Mouse (Mus musculus): Measurements from ENCODE around the gene Dgat2. TPM values are rescaled to one million over a fixed set of nuclear protein-coding genes. Genes with fewer than 3 reads are reported as not detected.

Dgat2 gene
- polyA plus RNA-seq, 1 experiment from 2014 or later = 12.6 TPM

- 85% methylated on average over 5 of the region's 5 CpGs for WGBS
- no peak overlapping the region for H3K27ac ChIP-seq
- no peaks in the 10 kb centered on the region for H3K9me3 ChIP-seq
- no peak overlapping the region for H3K4me3 ChIP-seq
- peaks cover 20% of the 10 kb centered on the region for H3K27me3 ChIP-seq
- peaks cover 7% of the 10 kb centered on the region for H3K4me1 ChIP-seq (replicated peaks)
- H3K36me3 ChIP-seq = no peaks in the 10 kb centered on the region
- ATAC-seq (ENCODE audit: low FRiP score) = no peak
- no peak overlapping the region for H3K9ac ChIP-seq
- H3K4me2 ChIP-seq = no peak overlapping the region
These were observed 4.9 kb upstream of the Dgat2 start for GRCm38 (mm10) chr7:99187451-99187850.

DNA sequence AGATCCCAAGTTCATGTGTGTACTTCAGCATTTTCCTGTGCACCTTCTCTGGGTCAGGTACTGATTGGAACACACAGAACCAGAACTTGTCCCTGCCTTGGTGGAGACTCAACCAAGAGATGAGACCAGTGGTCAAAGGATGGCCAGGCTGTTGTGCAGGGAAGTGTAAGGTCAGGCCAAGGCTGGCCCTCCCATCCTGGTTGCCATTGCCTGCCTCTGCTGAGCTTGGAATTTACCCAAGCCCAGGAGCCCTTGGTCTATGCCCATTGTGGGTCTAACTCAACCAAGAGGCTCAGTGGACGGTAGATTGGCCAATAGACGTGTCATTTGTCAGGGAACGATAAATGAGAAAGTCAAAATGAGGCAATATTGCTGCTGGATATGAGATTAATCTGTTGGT, 2.9 kb upstream of the Dgat2 start:
- Histone ChIP-seq H3K4me1 (replicated peaks) (peaks cover 22% of the 10 kb centered on the region), H3K27ac (no peak overlapping the region), H3K4me3 (no peak overlapping the region), H3K27me3 (peaks cover 28% of the 10 kb centered on the region), H3K9me3 (no peaks in the 10 kb centered on the region), H3K4me2 (no peak overlapping the region), H3K9ac (no peak overlapping the region), H3K36me3 (no peaks in the 10 kb centered on the region)
- whole genome bisulfite sequencing = 88% methylated on average over 3 of the region's 3 CpGs
- no peak for ATAC-seq (ENCODE audit: low FRiP score)

GRCm38 (mm10) chr7:99183751-99184150, 1.2 kb upstream of the Dgat2 start:
- Histone ChIP-seq H3K9ac (no peak overlapping the region), H3K4me1 (replicated peaks) (peaks cover 22% of the 10 kb centered on the region), H3K27me3 (peaks cover 28% of the 10 kb centered on the region), H3K9me3 (no peaks in the 10 kb centered on the region), H3K27ac (no peak overlapping the region), H3K36me3 (no peaks in the 10 kb centered on the region), H3K4me2 (peak overlapping the region; percentile 93; the same call in 1 of the 2 replicates), H3K4me3 (no peak overlapping the region)
- no peak for ATAC-seq (ENCODE audit: low FRiP score)
- whole genome bisulfite sequencing = 76% methylated on average over 6 of the region's 6 CpGs

GRCm38 (mm10) chr7:99181619-99182431, 694 bp downstream of the Dgat2 start:
- WGBS = 21% methylated on average over 14 of the region's 14 CpGs

DNA sequence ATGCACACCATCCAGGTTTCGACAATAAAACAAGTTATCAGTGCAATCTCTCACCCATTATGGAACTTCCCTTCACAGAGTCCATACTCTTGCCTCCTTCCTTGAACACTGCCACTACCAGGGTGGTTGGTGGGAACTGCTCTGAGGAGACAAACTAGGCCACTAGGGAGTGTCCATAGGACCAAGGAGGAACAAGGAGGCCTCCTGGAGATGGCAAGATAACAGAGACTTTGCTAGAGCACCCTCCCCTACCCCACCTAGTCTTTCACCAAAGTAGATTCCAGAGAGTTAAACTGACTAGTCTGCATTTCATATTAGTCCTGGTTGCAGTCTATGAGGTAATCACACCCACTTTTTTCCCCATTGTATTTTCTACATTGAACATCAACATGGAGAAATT, 2.4 kb downstream of the Dgat2 start:
- Histone ChIP-seq H3K4me3 (no peak overlapping the region), H3K9me3 (no peaks in the 10 kb centered on the region), H3K27me3 (peaks cover 19% of the 10 kb centered on the region), H3K4me1 (replicated peaks) (peaks cover 27% of the 10 kb centered on the region), H3K36me3 (no peaks in the 10 kb centered on the region), H3K4me2 (no peak overlapping the region), H3K27ac (no peak overlapping the region), H3K9ac (no peak overlapping the region)
- WGBS = 86% methylated on average over 1 of the region's 1 CpGs
- no peak for ATAC-seq (ENCODE audit: low FRiP score)

More at GRCm38 (mm10) chr7:99181619-99182431, 694 bp downstream of the Dgat2 start:
- no peak for ATAC-seq (ENCODE audit: low FRiP score)
- H3K27ac ChIP-seq = no peak overlapping the region
- peaks cover 27% of the 10 kb centered on the region for H3K4me1 ChIP-seq (replicated peaks)
- peak overlapping the region; percentile 76 for H3K4me3 ChIP-seq
- peak overlapping the region; percentile 93 for H3K4me2 ChIP-seq
- no peaks in the 10 kb centered on the region for H3K36me3 ChIP-seq
- H3K9ac ChIP-seq = peak overlapping the region; percentile 91
- no peaks in the 10 kb centered on the region for H3K9me3 ChIP-seq
- peaks cover 25% of the 10 kb centered on the region for H3K27me3 ChIP-seq

DNA sequence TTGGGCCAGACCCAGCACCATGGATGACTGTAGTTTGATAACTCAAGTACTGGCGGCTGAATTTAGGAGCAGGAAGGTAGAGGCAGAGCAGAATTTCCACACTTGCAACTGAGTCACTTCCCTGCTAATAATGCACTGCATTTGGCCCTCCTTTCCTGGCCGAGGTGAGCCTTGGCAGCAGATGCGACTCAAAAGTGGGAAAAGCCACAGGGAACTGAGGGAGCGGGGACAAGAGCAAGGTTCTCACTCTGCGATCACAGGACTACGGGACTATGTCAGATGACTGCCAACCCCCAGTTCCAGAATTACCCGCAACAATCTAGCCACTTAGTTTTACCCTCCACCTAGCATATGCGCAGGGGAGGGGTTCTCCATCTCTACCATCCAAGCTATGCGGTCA, 3.2 kb downstream of the Dgat2 start:
- ATAC-seq (ENCODE audit: low FRiP score) = no peak
- Histone ChIP-seq H3K4me2 (no peak overlapping the region), H3K4me3 (no peak overlapping the region), H3K9me3 (no peaks in the 10 kb centered on the region), H3K9ac (no peak overlapping the region), H3K27ac (no peak overlapping the region), H3K36me3 (no peaks in the 10 kb centered on the region), H3K4me1 (replicated peaks) (peaks cover 29% of the 10 kb centered on the region), H3K27me3 (peaks cover 17% of the 10 kb centered on the region)
- WGBS = 97% methylated on average over 9 of the region's 9 CpGs

DNA sequence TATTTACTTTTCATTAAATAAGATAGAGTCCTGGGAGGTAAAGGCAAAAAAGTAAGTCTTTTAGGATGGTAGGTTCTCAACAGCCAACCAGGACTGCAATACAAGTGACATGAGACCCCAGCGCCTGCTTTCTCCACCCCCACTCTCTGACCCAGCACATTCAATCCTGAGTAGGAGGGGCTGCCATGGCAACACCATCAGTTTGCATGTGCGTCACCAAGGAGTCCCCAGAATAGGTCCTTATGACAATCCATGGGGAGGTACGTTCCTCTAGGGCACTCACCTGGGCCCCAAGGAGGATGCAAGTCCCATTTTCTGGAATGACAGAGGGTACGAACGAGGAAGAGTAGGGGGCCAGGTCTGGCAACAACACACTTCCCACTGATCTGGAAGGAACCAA, 5.1 kb downstream of the Dgat2 start:
- no peaks in the 10 kb centered on the region for H3K36me3 ChIP-seq
- H3K27me3 ChIP-seq = peaks cover 9% of the 10 kb centered on the region
- no peak for ATAC-seq (ENCODE audit: low FRiP score)
- no peak overlapping the region for H3K9ac ChIP-seq
- peaks cover 25% of the 10 kb centered on the region for H3K4me1 ChIP-seq (replicated peaks)
- no peak overlapping the region for H3K4me3 ChIP-seq
- WGBS = 52% methylated on average over 5 of the region's 5 CpGs
- no peak overlapping the region for H3K27ac ChIP-seq
- H3K9me3 ChIP-seq = no peaks in the 10 kb centered on the region
- H3K4me2 ChIP-seq = no peak overlapping the region

DNA sequence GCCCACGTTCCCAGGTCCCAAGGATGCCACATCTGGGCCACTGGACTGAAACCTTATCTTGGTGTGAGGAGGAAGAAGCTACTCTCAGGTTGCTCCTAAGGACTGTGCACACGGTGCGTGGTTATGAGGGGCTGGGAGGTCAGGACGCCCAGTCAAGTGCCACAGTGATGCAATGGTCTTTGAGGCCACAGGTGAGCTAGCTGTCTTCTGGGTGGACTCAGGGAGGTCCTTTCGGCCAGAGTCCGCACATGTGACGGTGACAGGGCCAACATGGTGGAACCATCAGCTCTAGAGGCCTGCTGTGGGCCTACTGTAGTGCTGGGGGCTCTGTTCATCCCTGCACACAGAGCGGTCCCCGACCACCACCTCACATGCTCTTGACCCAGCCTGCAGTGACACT, 6.9 kb downstream of the Dgat2 start:
- no peak for ATAC-seq (ENCODE audit: low FRiP score)
- WGBS = 92% methylated on average over 9 of the region's 9 CpGs

DNA sequence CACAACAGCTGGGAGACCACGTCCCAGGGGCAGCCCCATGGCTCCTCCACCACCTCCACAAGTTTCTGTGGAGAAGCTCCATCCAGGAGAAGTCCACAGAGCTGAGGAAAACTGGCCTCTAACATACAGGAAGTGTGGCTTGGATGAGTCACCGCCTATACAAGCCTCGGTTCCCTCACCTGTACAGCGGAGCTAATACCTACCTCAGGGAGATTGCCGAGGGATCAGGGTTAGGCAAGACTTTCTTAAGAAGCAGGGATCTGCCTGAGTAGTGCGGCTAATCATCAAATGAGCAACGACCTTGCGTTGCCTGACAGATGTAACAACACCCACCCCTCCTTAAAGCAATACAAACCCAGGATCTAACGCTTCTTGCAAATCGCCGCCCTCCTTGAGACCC, 7.4 kb downstream of the Dgat2 start:
- Histone ChIP-seq H3K4me1 (replicated peaks) (peaks cover 11% of the 10 kb centered on the region; the same call in 1 of the 2 replicates), H3K9ac (no peak overlapping the region), H3K9me3 (no peaks in the 10 kb centered on the region), H3K27me3 (no peaks in the 10 kb centered on the region), H3K4me2 (no peak overlapping the region), H3K27ac (no peak overlapping the region), H3K36me3 (no peaks in the 10 kb centered on the region), H3K4me3 (no peak overlapping the region)
- ATAC-seq (ENCODE audit: low FRiP score) = no peak
- WGBS = 87% methylated on average over 11 of the region's 11 CpGs

More for the DNA sequence above, 6.9 kb downstream of the Dgat2 start:
- no peak overlapping the region for H3K27ac ChIP-seq
- no peak overlapping the region for H3K4me3 ChIP-seq
- no peak overlapping the region for H3K9ac ChIP-seq
- peaks cover 13% of the 10 kb centered on the region for H3K4me1 ChIP-seq (replicated peaks)
- no peak overlapping the region for H3K4me2 ChIP-seq
- H3K27me3 ChIP-seq = no peaks in the 10 kb centered on the region
- no peaks in the 10 kb centered on the region for H3K36me3 ChIP-seq
- H3K9me3 ChIP-seq = no peaks in the 10 kb centered on the region

DNA sequence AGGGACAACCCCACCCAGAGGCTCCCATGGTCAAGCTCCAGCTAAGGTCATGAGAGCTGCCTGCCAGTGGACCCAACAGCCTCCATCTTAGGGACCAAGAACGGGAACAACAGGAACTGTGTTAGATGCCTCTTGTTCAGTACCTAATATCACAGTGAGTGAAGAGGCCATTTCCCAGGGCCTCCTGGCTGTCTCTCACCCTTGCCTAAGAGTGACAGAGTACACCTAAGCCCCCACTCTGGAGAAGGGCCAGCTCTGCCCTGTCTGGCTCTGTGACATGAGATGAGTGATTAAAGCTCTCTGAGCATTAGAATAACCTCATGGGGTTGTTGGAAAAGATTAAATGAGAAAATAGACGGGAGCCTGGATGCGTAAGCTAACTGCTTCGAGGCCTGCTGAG, 8.5 kb downstream of the Dgat2 start:
- H3K9me3 ChIP-seq = no peaks in the 10 kb centered on the region
- H3K4me1 ChIP-seq (replicated peaks) = peaks cover 11% of the 10 kb centered on the region; the same call in 1 of the 2 replicates
- whole genome bisulfite sequencing = 81% methylated on average over 4 of the region's 4 CpGs
- no peak overlapping the region for H3K27ac ChIP-seq
- no peak for ATAC-seq (ENCODE audit: low FRiP score)
- H3K27me3 ChIP-seq = no peaks in the 10 kb centered on the region
- no peak overlapping the region for H3K4me2 ChIP-seq
- H3K4me3 ChIP-seq = no peak overlapping the region
- H3K9ac ChIP-seq = no peak overlapping the region
- no peaks in the 10 kb centered on the region for H3K36me3 ChIP-seq

GRCm38 (mm10) chr7:99172898-99173297, 9.6 kb downstream of the Dgat2 start:
- WGBS = 94% methylated on average over 6 of the region's 6 CpGs
- no peak overlapping the region for H3K4me3 ChIP-seq
- H3K9me3 ChIP-seq = no peaks in the 10 kb centered on the region
- H3K4me2 ChIP-seq = no peak overlapping the region
- peaks cover 11% of the 10 kb centered on the region; the same call in 1 of the 2 replicates for H3K4me1 ChIP-seq (replicated peaks)
- H3K9ac ChIP-seq = no peak overlapping the region
- H3K36me3 ChIP-seq = no peaks in the 10 kb centered on the region
- no peaks in the 10 kb centered on the region for H3K27me3 ChIP-seq
- ATAC-seq (ENCODE audit: low FRiP score) = no peak
- H3K27ac ChIP-seq = no peak overlapping the region

- ATAC-seq (ENCODE audit: low FRiP score) = no peak
- WGBS = 70% methylated on average over 10 of the region's 10 CpGs
- H3K4me1 ChIP-seq (replicated peaks) = peaks cover 5% of the 10 kb centered on the region; the same call in 1 of the 2 replicates
These were observed 10.6 kb downstream of the Dgat2 start for GRCm38 (mm10) chr7:99171730-99172463.

More at GRCm38 (mm10) chr7:99171730-99172463, 10.6 kb downstream of the Dgat2 start:
- Histone ChIP-seq H3K4me2 (no peak overlapping the region), H3K36me3 (no peaks in the 10 kb centered on the region), H3K9me3 (no peaks in the 10 kb centered on the region), H3K27me3 (no peaks in the 10 kb centered on the region), H3K27ac (no peak overlapping the region), H3K9ac (no peak overlapping the region), H3K4me3 (no peak overlapping the region)

Measured in hindbrain, embryonic 13.5 days (tissue).